Mouse (Mus musculus): ENCODE data around the gene Ptdss2.
A peak's percentile ranks its signal among the peaks of the same experiment; 100 is the strongest.

Ptdss2 gene

GRCm38 (mm10) chr7:141122245-141122644, at the start of gene Ptdss2:
Ptdss2 (plus strand) TSS chr7:141122382.
- DNase-seq, result peak; percentile 76

- no peak for DNase-seq
Measured at GRCm38 (mm10) chr7:141073782-141074181, 48.4 kb upstream of the Ptdss2 start.

- DNase-seq, result no peak
Measured at GRCm38 (mm10) chr7:141077841-141078240, 44.3 kb upstream of the Ptdss2 start, which contains the start of gene Pkp3. Pkp3 (plus strand) TSS chr7:141078218.

- no peak for DNase-seq
Measured at GRCm38 (mm10) chr7:141078876-141079275, 43.3 kb upstream of the Ptdss2 start.

GRCm38 (mm10) chr7:141079481-141080449, 42.4 kb upstream of the Ptdss2 start:
- peak; percentile 68 to 69 for DNase-seq

- DNase-seq, result no peak
Measured at GRCm38 (mm10) chr7:141087894-141088293, 34.3 kb upstream of the Ptdss2 start.

- no peak for DNase-seq
Measured at GRCm38 (mm10) chr7:141088473-141088872, 33.7 kb upstream of the Ptdss2 start.

- DNase-seq, result no peak
Measured at GRCm38 (mm10) chr7:141090228-141090627, 32.0 kb upstream of the Ptdss2 start.

- DNase-seq, result peak; percentile 94 to 95
Measured at GRCm38 (mm10) chr7:141092051-141092735, 30.0 kb upstream of the Ptdss2 start.

- peak; percentile 87 for DNase-seq
Measured at GRCm38 (mm10) chr7:141093950-141094349, 28.2 kb upstream of the Ptdss2 start.

- DNase-seq, result peak; percentile 87 to 91
Measured at GRCm38 (mm10) chr7:141094487-141095205, 27.5 kb upstream of the Ptdss2 start.

- DNase-seq, result peak in 1 of 2 experiments; percentile 20
Measured at GRCm38 (mm10) chr7:141096021-141096420, 26.2 kb upstream of the Ptdss2 start.

GRCm38 (mm10) chr7:141096649-141097056, 25.5 kb upstream of the Ptdss2 start:
- DNase-seq, result peak; percentile 71 to 73

GRCm38 (mm10) chr7:141097177-141097576, 25.0 kb upstream of the Ptdss2 start:
- no peak for DNase-seq

GRCm38 (mm10) chr7:141099911-141100691, 22.1 kb upstream of the Ptdss2 start, which contains the start of gene Sigirr:
Sigirr (minus strand) TSS chr7:141100572.
- DNase-seq, result peak in 1 of 2 experiments; percentile 64

GRCm38 (mm10) chr7:141103161-141103560, 19.0 kb upstream of the Ptdss2 start:
- DNase-seq, result no peak

GRCm38 (mm10) chr7:141115874-141116273, 6.3 kb upstream of the Ptdss2 start:
- no peak for DNase-seq

GRCm38 (mm10) chr7:141117636-141118035, 4.5 kb upstream of the Ptdss2 start, which contains the start of gene Ano9:
Ano9 (minus strand) TSS chr7:141117806.
- DNase-seq, result peak; percentile 71 to 79

GRCm38 (mm10) chr7:141119487-141119886, 2.7 kb upstream of the Ptdss2 start:
- no peak for DNase-seq

- DNase-seq, result no peak
Measured at GRCm38 (mm10) chr7:141120605-141121004, 1.6 kb upstream of the Ptdss2 start.

GRCm38 (mm10) chr7:141121051-141121531, 1.1 kb upstream of the Ptdss2 start:
- peak; percentile 90 to 95 for DNase-seq
